Mouse (Mus musculus): ENCODE measurements around the gene Lmntd2. TPM values are rescaled to one million over a fixed set of nuclear protein-coding genes. Genes with fewer than 3 reads are reported as not detected.
A peak's percentile ranks its signal among the peaks of the same experiment; 100 is the strongest.

The Lmntd2 gene
- polyA plus RNA-seq, 1 experiment from 2014 or later, result 2.9 TPM

DNA sequence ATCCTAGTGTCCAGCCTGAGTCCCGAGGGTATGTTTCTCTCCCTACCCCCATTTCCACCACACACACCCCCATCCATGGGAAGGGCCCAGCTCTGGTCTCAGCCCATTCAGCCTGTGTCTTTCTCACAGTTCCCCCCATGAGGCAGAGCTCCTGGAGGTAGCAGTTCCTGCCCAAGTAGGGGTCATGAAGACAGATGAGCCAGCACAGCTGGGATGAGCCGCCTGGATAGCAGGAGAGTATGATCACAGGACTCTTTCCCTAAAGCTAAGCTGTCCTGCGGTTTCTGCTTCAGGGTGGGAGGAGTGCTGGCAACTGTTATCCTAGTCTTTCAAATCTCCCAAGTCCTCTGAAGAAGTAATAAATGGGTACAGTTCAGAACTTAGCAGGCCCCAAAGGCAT, 4.3 kb upstream of the Lmntd2 start:
- Histone ChIP-seq H3K9ac (ENCODE audit: low read depth, low read length) (peak overlapping the region; percentile 67; the same call in 1 of the 2 replicates), H3K4me2 (ENCODE audit: low read length) (peak overlapping the region; percentile 93), H3K27me3 (ENCODE audit: insufficient read depth, low read length) (no peaks in the 10 kb centered on the region), H3K4me1 (replicated peaks; ENCODE audit: insufficient read depth, low read length) (peaks cover 48% of the 10 kb centered on the region; the same call in 1 of the 2 replicates), H3K27ac (0 out of 2 replicates have a peak overlapping the region, but pooled peaks have one; percentile 26), H3K9me3 (replicated peaks; ENCODE audit: low read length) (no peaks in the 10 kb centered on the region), H3K4me3 (replicated peaks; ENCODE audit: low read depth, low read length) (no peak overlapping the region), H3K36me3 (ENCODE audit: insufficient read depth, low read length) (no peaks in the 10 kb centered on the region)
- TF ChIP-seq CTCF (IDR thresholded peaks at IDR 0.05; ENCODE audit: low read depth), result no peak
- DNase-seq (ENCODE audit: low spot score) (no peak), ATAC-seq (replicated peaks; ENCODE audit: low FRiP score, low read depth) (no peak)
- 62% methylated on average over 3 of the region's 3 CpGs for WGBS

DNA sequence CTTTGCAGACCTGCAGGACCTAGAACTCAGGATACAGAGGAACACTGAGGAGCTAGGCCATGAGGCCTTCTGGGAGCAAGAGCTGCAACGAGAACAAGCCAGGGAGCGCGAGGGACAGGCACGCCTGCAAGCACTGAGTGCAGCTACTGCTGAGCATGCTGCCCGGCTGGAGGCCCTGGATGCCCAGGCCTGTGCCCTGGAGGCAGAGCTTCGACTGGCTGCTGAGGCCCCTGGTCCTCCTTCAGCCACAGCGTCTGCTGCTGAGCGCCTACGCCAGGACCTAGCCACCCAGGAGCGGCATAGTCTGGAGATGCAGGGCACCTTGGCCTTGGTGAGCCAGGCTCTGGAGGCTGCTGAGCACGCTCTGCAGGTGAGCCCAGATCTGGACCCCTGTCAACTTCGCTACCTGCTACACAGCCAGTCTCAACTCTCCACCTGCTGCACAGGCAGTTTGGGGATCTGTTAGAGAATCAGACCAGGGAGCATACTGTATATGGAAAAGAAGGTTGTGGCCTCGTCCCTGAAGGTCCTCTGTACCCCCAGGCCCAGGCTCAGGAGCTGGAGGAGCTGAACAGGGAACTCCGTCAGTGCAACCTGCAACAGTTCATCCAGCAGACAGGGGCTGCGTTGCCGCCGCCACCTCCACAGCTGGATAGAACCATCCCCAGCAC, 3.6 kb upstream of the Lmntd2 start:
- Histone ChIP-seq H3K36me3 (ENCODE audit: insufficient read depth, low read length) (no peaks in the 10 kb centered on the region), H3K4me1 (replicated peaks; ENCODE audit: insufficient read depth, low read length) (peaks cover 44% of the 10 kb centered on the region; the same call in 1 of the 2 replicates), H3K9ac (ENCODE audit: low read depth, low read length) (peak overlapping the region; percentile 67; the same call in 1 of the 2 replicates), H3K27me3 (ENCODE audit: insufficient read depth, low read length) (no peaks in the 10 kb centered on the region), H3K27ac (peak overlapping the region; percentile 97), H3K4me2 (ENCODE audit: low read length) (peak overlapping the region; percentile 93), H3K4me3 (replicated peaks; ENCODE audit: low read depth, low read length) (peak overlapping the region; percentile 62; the same call in 1 of the 2 replicates), H3K9me3 (replicated peaks; ENCODE audit: low read length) (no peaks in the 10 kb centered on the region)
- no peak for ATAC-seq (replicated peaks; ENCODE audit: low FRiP score, low read depth)
- no peak for DNase-seq (ENCODE audit: low spot score)
- no peak for TF ChIP-seq CTCF (IDR thresholded peaks at IDR 0.05; ENCODE audit: low read depth)
- 86% methylated on average over 17 of the region's 17 CpGs for WGBS

DNA sequence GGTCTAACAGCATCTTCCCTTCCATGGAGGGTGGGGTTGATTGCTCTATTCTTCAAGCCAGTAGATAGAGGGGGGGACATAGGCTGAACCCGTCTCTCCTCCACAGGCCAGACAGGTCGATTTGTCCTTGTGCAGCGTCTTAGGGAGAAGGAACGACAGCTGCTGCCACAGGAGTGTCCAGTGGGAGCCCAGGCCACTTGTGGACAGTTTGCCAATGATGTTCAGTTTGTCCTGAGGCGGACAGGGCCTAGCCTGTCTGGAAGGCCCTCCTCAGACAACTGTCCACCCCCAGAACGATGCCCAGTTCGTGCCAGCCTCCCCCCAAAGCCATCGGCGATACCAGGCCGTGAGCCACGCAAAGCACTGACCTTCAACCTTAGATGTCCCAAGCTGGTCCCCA, 3.0 kb upstream of the Lmntd2 start:
- Histone ChIP-seq H3K27ac (peak overlapping the region; percentile 97), H3K4me3 (replicated peaks; ENCODE audit: low read depth, low read length) (peak overlapping the region; percentile 62; the same call in 1 of the 2 replicates), H3K4me1 (replicated peaks; ENCODE audit: insufficient read depth, low read length) (peaks cover 41% of the 10 kb centered on the region; the same call in 1 of the 2 replicates), H3K9ac (ENCODE audit: low read depth, low read length) (peak overlapping the region; percentile 67; the same call in 1 of the 2 replicates), H3K4me2 (ENCODE audit: low read length) (peak overlapping the region; percentile 93), H3K9me3 (replicated peaks; ENCODE audit: low read length) (no peaks in the 10 kb centered on the region), H3K36me3 (ENCODE audit: insufficient read depth, low read length) (no peaks in the 10 kb centered on the region), H3K27me3 (ENCODE audit: insufficient read depth, low read length) (no peaks in the 10 kb centered on the region)
- ATAC-seq (replicated peaks; ENCODE audit: low FRiP score, low read depth), result no peak
- no peak for TF ChIP-seq CTCF (IDR thresholded peaks at IDR 0.05; ENCODE audit: low read depth)
- 83% methylated on average over 11 of the region's 11 CpGs for WGBS
- DNase-seq (ENCODE audit: low spot score), result no peak

DNA sequence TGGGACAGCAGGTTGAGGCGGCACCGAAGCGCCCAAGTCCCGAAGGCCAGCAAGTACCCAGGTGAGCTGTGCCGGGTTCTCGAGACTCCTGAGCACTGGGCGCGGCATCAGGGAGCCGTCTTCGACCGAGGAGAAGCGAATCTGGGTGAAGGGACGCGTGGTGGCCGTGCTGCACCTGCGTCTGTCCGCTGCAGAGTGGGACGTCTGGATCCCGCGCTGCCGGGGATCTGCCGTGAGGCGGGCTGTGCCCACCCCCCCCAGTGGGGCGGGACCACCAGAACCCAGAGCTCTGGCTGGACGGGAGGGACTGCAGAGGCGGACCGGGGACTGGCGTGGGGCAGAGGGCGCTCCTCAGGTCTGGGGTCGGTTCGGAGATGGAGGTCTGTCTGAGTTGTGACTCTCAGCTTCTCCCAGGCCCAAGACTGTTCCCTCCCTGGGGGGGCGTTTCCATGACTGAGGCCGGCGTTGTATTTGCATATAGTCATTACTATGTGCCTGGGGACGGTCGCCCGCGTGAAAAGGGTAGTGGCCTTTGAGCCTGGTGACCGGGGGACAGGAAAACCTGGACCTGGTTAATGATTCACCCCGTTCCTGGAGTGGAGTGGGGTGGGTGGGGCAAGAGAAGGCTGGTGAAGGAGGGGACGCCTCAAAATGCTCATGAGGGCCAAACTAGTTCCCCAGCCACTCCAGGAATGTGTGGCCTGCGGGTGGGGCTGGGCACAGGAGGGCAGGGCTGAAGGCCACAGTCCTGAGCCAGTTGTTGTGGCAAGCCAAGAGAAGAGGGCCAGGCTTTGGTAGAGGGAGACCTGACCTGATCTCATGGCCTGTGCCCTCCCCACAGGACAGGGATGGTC, 2.2 kb upstream of the Lmntd2 start:
- H3K27ac ChIP-seq, result peak overlapping the region; percentile 97
- DNase-seq (ENCODE audit: low spot score), result peak; percentile 76
- H3K27me3 ChIP-seq (ENCODE audit: insufficient read depth, low read length), result no peaks in the 10 kb centered on the region
- peak; percentile 71 for ATAC-seq (replicated peaks; ENCODE audit: low FRiP score, low read depth)
- peaks cover 38% of the 10 kb centered on the region; the same call in 1 of the 2 replicates for H3K4me1 ChIP-seq (replicated peaks; ENCODE audit: insufficient read depth, low read length)
- H3K9me3 ChIP-seq (replicated peaks; ENCODE audit: low read length), result no peaks in the 10 kb centered on the region
- peak overlapping the region; percentile 67 for H3K9ac ChIP-seq (ENCODE audit: low read depth, low read length)
- H3K4me2 ChIP-seq (ENCODE audit: low read length), result peak overlapping the region; percentile 93
- peak overlapping the region; percentile 62 for H3K4me3 ChIP-seq (replicated peaks; ENCODE audit: low read depth, low read length)
- WGBS, result 1% methylated on average over 42 of the region's 42 CpGs
- no peak for TF ChIP-seq CTCF (IDR thresholded peaks at IDR 0.05; ENCODE audit: low read depth)
- no peaks in the 10 kb centered on the region for H3K36me3 ChIP-seq (ENCODE audit: insufficient read depth, low read length)

DNA sequence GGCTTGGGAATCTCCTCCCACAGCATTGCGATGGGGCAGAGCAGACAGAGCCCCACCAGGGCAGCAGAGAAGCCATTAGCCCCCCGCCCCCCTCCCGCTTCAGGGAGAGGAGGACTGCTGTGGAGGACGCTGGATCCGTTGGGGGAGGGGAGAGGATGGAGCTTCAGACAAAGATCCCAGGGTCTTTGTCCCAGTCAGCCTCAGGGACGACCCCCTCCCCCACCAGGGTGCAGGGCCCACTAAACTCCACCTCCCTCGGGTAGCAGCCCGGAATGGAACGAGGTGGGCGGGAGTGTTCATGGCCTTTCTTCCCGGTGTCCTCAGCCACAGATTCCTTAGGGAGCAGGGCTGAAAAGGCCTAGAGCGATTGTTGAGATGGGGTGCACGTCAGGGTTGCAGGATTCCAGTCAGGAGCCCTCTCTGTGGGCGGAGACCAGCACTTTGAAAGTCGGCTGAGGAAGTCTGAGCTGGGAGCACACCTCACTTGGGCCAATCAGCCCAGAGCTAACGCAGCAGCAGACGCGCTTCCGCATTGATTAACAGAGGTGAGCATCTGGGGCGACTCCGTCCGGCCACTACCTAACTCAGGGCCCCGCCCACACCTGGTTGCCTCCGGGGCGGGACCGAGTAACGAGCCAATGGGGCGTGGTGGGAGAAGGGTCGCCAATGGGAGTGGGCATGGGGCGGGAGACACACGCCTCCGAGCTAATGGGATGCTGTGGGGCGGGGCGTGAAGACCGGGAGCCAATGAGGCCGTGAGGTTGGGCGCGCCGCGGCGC, 1.4 kb upstream of the Lmntd2 start, which contains the start of gene Rassf7:
TSS of gene Rassf7 (plus strand) at position 760 of the 779 bp plus-strand sequence.
- Histone ChIP-seq H3K4me1 (replicated peaks; ENCODE audit: insufficient read depth, low read length) (peaks cover 29% of the 10 kb centered on the region; the same call in 1 of the 2 replicates), H3K27me3 (ENCODE audit: insufficient read depth, low read length) (no peaks in the 10 kb centered on the region), H3K9me3 (replicated peaks; ENCODE audit: low read length) (no peaks in the 10 kb centered on the region), H3K27ac (peak within 1 kb of the TSS; percentile 97), H3K9ac (ENCODE audit: low read depth, low read length) (peak within 1 kb of the TSS; percentile 67), H3K36me3 (ENCODE audit: insufficient read depth, low read length) (no peaks in the 10 kb centered on the region), H3K4me2 (ENCODE audit: low read length) (peak within 1 kb of the TSS; percentile 93), H3K4me3 (replicated peaks; ENCODE audit: low read depth, low read length) (peak within 1 kb of the TSS; percentile 62)
- ATAC-seq (replicated peaks; ENCODE audit: low FRiP score, low read depth) (peak; percentile 90), DNase-seq (ENCODE audit: low spot score) (peak; percentile 98)
- TF ChIP-seq CTCF (IDR thresholded peaks at IDR 0.05; ENCODE audit: low read depth), result no peak
- 1% methylated on average over 41 of the region's 41 CpGs for WGBS
